Mouse (Mus musculus): ENCODE measurements around the gene Gfra1.
A peak's percentile ranks its signal among the peaks of the same experiment; 100 is the strongest.

The Gfra1 gene

DNA sequence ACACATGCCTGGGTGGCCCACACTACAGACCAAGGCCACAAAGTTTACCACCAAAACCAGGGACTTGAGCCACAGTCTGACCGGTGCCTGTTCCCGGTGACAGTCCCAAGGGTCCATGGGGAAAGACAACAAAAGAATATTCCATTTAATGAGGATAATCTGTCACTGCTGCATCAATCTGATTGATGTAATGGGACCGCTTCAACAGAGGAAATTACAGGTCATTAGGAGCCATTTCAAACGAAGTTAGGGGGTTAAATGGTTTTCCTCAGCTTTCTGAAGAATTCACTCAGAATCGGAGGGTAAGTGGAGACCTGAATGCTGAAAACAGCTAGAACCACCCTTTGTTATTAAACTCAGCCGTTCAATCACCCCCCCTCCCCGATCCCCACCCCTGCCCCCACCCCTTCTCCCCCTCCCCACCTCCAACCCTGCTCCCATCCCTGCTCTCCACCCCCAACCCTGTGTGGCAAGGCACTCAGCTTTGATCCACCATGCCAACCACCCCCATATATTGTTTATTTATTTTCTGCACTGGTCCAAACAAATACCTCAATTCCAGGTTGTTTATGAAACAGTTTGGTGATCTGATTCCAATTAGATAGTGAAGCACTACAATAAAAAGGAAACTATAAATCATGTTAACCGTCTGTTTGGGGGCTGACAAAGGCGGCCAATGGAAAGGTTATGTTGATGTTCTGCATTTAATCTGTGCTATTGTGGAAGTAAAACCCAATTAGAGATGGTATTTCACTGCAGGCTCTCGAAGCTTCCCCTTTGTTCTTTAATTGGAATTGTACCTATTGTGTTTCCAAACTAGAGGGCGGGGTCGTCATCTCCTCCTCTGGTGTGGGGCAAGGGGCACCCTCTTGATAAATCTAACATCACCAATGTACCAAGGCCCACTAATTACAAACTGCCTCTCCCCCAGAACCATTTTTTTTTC lies 119.9 kb downstream of the Gfra1 start:
- no peak for DNase-seq (ENCODE audit: low read depth, low spot score)

DNA sequence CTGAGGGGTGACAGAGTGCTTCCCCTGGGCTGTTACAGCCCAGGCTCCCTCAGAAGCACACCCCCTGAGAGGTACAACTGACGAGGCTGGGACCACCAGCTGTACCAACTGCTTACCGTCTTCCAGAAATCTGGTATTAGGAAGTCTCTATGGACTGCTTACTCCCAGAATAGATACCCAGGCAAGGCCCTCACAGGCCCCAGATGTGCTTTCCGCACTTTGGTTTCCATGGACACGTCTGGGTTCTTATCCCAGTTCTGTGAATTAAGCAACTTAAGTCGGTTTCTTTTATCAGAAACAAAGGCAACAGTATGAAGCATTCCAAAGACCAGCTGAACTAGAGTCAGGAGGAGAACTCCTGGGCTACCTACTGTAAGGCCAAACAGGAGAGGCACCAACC lies 126.4 kb downstream of the Gfra1 start:
- peak; percentile 43 for DNase-seq (ENCODE audit: low read depth, low spot score)

DNA sequence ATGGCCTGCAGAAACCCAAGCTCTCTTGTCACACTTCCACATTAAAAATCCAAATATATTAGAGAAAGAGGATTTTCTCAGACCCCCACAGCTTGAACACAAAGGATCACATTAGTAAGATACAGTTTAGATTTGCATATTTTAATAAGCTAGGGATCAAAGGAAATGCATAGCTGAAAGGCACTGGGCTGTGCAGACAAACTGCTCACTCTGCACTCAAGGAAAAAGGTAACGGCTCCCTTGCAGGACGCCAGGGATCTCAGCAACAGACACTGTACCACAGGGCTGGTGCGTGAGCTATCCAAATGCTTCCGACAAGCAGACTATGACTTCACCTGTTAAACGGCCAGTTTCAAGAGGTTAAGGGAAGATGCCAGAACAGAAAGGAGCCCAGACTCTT lies 127.7 kb downstream of the Gfra1 start:
- no peak for DNase-seq (ENCODE audit: low read depth, low spot score)

DNA sequence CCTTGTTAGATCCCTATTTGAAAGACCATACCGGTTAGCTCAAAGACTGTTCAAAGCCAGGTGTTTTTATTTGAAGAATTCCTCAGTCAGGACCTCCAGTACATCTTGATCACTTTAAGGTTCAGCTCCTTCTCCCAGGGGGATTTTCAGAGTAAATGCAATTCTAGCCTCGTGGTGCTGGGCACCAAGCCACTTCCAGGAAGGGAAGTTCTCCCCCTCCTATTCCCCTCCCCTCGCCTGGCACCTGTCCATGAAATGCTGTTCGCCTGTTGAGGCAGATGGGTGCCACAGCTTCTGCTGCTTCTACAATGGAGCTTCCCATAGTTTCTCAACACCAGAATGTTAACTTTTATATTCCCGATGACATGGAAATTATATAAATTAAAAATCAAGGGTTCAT lies 139.2 kb downstream of the Gfra1 start:
- peak; percentile 20 for DNase-seq (ENCODE audit: low read depth, low spot score)

DNA sequence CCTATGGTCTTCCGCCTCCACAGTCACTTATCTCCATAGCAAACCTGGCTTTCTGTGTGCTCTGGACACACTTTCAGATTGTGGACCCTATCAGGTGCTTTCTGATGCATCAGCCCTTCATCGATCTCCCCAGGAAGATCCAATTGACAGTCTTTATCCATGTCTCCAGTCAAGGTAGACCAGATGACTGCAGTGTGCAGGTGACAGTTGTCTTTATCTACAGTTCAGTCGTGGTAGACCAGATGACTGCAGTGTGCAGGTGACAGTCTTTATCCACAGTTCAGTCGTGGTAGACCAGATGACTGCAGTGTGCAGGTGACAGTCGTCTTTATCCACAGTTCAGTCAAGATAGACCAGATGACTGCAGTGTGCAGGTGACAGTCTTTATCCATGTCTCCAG lies 140.0 kb downstream of the Gfra1 start:
- no peak for DNase-seq (ENCODE audit: low read depth, low spot score)

DNA sequence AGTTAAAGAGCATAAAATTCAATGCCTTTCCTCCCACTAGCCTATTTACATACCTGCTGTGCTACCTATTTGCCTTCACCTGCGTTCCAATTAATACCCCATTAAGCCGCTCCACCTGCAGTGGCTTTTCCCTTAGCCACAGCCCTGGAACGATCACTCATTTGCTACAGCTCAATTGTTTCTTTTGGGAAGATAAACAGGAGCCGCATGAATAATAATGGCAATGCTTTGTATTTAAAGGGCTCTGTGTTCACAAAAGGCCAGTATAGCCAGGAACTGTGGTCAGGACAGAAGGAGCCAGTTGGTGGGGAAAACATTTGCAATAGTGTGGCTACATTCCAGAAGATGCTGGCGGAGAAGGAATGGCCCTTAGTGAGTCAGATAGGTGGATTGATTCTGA lies 141.1 kb downstream of the Gfra1 start:
- DNase-seq (ENCODE audit: low read depth, low spot score): no peak

DNA sequence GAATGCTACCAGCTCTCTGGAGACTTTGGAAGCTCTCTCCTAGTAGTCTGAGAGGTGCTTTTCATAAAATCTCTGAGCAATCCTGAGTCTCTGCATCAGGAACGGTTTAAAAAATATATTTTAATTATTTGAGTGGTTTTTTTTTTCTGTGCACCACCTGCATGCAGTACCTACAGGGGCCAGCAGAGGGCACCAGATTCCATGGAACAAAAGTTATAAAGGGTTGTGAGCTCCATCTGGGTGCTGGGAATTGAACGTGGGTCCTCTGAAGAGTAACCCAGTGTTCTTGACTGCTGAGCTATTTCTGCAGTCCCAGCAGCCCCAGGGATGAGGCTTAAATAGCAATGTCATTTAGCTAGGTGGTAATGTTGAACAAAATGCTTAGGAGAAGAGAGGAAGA lies 141.9 kb downstream of the Gfra1 start:
- no peak for DNase-seq (ENCODE audit: low read depth, low spot score)

DNA sequence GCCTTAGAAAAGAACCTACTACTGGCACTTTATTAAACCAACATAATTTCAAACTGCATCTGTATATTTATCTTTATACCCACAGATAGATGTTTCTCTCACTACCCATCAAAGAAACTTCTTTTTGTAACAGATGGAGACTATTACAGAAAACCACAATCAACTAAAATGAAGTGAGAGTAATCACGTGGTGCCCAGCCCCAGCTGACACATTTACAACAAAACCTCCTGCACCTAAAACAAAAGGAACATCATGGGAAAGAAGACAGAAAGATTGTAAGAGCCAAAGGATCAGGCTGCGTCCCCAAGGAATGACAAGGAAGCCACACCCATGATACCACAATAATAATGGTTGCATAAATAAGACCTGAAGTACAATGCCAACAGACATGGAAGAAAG lies 143.2 kb downstream of the Gfra1 start:
- no peak for DNase-seq (ENCODE audit: low read depth, low spot score)

DNA sequence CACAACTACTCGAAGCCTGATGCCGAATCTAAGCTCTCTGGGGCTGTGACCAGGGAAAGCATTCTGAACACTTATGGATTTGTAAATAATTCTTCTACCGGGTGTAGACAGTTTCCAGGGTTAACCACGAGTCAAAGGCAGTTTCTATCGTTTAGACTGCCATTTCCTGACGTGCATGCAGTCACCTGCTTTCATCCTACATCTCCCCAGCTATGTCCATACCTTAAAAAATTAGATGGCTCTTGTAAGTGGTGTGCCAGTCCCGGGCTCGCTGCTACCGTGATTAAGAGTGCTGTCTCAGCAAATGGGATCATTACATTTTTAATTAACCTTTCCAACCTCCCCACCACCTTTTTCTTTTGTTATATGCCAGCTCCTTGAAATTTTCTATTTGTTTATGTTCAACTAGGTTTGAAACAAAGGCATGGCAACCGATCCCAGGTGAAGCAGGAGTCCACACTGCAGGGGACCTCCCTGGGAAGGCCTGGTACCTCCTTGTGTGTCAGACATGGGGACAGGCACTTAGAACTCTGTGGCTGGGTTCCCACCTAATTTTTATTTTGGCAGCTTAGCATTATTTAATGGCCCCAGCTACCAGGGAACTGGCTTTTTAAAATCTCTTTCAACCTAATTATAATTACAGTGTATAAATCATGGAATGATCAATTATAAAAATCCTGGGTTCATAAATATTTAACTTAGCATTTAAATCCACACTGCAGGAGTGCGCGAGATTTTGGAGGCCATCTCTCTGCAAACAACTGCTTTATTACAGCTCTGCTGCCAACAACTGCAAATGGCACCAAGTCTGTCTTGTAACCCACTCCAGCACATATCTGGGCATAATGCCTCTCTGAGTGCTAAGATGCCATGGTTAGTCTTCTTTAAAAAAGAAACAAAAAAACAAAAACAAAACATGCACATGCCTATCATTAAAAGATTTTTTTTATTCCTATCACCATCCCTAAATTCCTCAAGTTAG lies 145.1 kb downstream of the Gfra1 start:
- no peak for DNase-seq (ENCODE audit: low read depth, low spot score)

DNA sequence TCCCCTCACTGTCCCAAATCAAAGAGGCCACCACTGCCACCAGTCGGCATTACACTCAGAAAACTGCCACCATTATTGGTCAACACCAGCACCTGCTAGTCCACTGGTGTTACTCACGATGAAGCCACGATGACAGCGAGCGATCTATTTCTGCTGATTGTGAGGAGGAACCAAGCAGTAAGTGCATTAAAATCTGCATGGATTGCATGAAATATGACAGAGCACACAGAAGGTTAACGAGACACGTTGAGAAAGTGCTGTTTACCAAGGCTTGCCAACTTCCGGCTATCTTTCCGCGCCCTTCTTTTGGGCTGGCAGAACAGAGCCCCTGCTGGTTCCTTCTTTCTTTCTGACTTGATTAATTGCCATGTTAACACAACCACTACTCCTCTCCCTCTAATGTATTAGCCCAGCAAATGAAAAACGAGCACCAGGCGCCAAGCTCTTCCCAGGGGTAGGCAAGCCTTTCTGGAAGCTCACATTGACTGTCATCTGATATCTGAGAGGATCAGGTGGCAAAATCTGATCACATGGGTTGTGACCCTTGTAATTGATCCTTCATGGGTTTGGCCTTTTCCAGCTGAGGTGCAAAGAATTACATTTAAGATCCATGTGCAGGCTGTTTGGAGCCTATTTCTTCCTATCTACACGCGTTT lies 146.0 kb downstream of the Gfra1 start:
- DNase-seq (ENCODE audit: low read depth, low spot score): no peak

DNA sequence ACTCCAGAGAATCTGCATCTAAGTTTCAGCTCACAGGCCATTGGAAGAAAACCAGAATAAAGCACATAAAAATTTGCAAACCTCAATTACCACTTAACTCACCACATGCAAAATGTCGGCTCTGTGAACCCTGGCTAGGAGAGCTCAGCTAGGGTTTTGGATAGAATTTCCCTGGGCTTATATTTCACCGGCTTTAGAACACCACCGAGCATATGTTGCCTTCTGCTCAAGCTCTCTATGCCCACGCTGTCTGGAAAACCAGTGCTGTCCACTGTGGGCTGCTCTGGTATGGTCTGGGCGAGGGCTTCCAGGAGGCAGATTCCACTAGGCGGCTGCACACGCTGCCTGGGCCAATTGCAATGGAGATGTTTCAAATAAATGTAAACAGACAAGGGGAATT lies 154.6 kb downstream of the Gfra1 start:
- DNase-seq (ENCODE audit: low read depth, low spot score): peak; percentile 24

DNA sequence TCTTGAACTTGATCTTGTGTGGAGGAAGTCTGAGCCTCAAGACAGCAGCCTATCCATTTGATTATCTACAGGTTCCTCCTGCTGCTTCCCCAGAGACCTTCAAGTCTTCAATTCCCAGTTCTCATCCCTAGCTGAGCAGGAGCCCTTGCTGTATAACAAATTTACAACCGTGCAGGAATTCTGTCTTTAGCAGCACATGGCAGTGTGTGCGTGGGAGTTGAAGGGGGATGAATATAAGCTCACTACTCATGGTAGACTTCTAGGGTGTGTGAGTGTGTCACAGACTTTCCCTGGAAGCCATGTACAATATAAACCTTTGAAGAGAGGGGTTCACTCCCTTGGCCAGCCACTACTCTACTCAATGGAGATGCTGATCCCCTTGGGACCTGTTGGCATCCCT lies 157.8 kb downstream of the Gfra1 start:
- peak; percentile 57 for DNase-seq (ENCODE audit: low read depth, low spot score)

DNA sequence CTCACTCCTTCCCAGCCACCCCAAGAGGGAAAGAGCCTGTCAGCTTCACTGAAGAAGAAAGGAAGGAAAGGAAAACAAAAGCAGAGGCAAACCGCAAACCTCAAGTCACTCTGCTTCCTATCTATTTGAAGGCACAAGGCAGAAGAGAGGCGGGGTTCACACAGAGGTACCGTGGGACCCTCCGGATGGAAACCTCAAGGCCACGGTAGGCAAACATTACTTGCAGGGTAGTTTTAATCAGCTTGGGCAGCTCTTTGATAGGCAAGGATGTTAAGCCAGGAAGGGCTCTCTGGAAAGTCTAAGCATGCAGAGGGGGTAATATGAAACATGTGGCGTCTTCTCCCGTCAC lies 158.9 kb downstream of the Gfra1 start:
- DNase-seq (ENCODE audit: low read depth, low spot score): no peak

DNA sequence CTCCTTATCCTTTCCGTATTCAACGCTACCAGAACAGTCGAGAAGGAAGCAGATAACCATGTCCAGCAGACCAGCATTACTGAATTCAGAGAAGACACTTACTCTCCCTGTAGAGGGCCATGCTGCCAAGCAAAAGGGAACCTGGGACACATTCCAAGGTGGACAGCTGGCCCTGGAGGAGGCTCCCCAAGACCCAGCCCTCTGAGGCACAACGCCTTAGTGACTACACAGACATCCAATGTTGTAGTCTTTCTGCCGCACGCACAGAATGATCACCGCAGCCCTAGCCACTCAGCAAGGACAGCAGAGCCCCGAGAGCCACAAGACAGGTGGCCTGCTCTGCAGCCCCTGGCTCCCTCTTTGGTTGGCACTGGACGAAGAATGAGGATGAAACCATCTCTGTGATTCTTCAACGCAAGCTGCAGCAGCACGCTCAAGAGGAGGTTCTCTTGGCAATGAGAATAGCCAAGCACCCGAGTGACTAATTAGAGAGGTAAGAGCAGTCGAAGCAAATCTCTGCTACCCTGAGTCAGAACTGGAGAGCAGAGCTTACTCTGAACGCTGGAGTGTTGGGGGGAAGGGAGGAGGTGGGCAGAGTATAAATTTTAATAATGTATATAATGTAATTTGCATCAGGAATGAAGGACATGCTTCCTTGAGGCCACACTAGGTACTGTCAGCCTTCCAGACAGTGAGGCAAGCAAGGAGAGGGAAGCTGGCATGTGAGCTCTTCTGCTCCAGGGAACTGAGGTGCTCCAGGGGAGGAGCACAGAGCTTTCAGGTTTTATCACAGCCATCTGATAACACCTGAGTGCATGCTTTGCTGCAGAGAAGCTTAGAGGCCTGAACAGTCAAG lies 159.5 kb downstream of the Gfra1 start:
- peak; percentile 96 for DNase-seq (ENCODE audit: low read depth, low spot score)

DNA sequence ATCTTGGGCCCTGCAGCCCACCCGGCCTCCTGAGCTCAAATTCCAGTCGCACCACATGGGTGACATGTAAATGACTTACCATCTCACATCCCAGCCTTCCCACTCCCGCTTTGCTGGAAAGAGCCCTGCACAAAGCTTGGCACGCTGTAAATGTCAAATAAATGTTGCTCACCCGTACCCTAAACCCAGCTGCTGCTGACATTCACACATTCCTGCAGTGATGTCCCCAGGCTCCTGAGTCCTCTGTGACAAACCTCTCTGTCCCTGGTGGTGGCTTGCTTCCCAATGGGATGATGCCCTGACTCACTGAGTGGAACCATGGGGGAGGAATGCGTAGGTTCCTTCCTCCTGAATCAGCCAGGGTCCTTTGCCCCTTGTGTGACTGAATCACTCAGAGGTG lies 167.6 kb downstream of the Gfra1 start:
- peak; percentile 40 for DNase-seq (ENCODE audit: low read depth, low spot score)

DNA sequence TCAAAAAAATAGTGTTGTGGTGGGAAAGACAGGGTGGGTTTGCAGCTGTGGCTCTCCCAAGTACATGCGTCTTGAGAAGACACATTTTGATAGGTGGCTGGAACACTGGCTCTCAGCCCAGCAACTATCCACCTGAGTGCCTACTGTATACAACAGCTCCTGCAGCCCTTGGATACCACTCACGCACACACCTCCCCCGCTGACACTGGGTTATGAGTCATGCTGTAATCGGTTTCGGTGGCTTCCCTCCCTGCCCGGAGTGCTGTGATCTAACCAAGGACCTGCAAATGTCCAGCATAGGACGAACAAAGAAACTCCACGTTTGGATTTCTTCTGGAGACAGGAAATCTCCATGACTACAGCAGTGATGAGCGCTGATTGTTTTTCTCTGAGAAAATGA lies 180.4 kb downstream of the Gfra1 start:
- DNase-seq (ENCODE audit: low read depth, low spot score): peak; percentile 42

DNA sequence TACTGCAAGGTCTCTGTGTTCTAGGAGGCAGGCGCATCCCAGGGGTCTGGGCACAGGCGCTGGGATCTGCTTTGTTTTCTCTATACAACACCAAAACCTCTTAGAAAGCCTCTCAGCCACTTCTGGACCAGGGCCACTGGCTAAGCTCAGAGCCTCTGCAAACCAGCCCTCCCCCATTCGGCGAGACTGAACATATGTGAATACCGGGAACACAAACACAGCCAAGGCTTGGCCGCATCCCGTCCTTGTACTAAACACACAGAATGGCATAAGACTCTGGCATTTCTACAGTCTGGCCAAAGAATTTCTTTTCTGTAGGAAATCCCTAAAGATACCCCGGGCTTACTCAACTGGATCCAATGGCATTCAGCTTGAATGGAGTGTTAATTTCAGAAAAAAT lies 183.9 kb downstream of the Gfra1 start:
- DNase-seq (ENCODE audit: low read depth, low spot score): peak; percentile 47

DNA sequence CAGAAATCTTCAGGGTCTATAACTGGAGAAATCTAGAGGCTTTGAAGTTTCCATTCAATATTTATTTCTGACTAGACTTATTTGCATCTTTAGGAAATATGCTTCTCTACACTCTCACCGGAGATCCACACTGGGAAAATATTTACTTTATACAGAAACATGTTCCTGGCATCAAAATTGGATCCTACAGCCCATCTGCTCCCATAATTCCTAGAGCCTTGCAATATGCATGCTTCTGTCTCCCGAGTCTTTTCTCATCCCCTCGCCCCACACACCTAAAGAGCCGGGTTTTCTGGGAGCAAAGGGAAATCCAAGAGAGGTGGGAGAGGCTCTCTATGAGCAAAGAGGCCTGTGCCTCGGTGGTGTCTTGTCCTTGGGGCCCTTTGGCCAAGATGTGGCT lies 184.9 kb downstream of the Gfra1 start:
- peak; percentile 59 for DNase-seq (ENCODE audit: low read depth, low spot score)

DNA sequence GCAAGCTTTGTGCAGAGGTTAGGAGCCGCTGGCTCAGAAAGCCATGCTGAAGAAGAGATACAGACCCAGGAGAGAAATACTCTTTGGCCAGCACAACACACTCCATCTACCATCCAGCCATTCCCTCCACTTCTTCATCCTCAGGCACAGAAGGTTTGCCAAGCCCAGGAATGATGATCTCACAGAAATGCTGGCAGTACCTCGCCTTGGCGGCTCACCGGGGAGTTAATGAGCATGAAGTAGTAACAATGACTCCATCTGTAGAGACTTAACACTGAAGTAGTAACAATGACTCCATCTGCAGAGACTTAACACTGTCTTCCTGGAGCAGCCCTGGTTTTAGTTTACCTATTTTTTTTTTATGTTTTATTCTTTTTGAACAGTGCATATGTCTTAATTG lies 187.2 kb downstream of the Gfra1 start:
- no peak for DNase-seq (ENCODE audit: low read depth, low spot score)

DNA sequence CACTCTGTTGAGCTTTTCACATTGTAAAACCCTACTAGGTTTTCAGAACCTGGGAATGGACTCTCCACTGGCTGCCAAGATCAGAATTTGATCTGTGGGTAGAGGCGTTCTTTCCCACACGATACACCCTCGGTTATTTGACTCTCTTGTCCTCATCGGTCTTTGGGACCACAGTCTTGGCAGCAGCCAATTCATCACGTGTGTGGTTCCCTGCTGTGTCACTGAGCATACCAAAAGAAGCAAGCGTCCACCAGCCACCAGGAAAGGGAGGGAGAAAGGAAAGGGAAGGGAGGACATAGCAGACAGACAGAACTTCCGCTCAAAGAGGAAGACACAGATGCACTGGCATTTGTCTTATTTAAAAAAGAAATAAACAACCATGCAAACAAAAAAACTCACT lies 189.1 kb downstream of the Gfra1 start:
- no peak for DNase-seq (ENCODE audit: low read depth, low spot score)

DNA sequence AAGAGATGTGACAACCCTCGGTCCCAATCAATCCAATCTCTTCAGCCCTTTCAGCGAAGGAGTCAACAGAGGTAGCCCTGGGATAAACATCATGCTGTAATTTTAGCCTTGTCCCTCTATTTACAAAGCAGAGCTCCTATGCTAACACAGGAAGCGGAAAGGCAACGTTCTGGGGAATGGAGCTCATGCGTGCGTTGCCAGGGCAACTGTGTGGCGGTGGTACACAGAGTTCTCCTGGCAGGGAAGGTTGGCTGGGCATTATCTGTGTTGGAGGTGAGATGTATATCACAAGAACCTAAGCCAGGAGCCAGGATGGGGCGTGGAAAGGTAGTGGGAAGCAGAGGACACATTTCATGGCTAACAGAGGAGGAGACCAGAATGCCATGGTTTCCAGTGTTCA lies 194.8 kb downstream of the Gfra1 start:
- DNase-seq (ENCODE audit: low read depth, low spot score): peak; percentile 36
